Mouse (Mus musculus): ENCODE measurements around the gene Pias3.

DNA sequence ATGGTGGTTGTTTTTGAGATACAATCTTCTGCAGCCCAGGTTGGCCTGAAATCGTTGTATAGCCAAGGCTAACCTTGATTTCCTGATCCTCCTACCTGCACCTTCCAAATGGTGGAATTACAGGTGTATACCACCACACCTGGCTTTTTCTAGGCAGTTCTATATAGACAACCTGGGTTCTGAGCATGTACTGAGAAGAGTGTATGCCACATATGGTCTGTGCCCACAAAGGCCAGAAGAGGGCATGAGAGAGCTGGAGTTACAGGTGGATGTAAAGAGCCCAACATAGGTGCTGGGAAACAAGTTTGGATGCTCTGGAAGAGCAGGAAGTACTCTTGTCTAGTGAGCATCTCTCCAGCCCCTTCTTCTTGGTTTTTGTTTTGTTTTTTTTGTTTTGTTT is 28.9 kb upstream of the Pias3 start:
- no peak for TF ChIP-seq CTCF (IDR thresholded peaks at IDR 0.05; ENCODE audit: insufficient read depth, low read depth, low read length)
- no peak for TF ChIP-seq POLR2A (IDR thresholded peaks at IDR 0.05; ENCODE audit: insufficient read depth, low read depth, low read length)
